Mouse (Mus musculus): ENCODE results near the gene Rtkn2. TPM values are rescaled to one million over a fixed set of nuclear protein-coding genes. Genes with fewer than 3 reads are reported as not detected.

Rtkn2 gene
- total and polyA plus RNA-seq, 3 experiments = 0.11 TPM; not detected in 2

GRCm38 (mm10) chr10:67943513-67943912 lies 35.9 kb upstream of the Rtkn2 start:
- no peaks in the 10 kb centered on the region for H3K27me3 ChIP-seq (ENCODE audit: insufficient read depth, low read length)
- ATAC-seq (ENCODE audit: extremely low read depth, insufficient number of reproducible peaks, low FRiP score, poor library complexity, severe bottlenecking) (no peak), DNase-seq (ENCODE audit: low spot score) (no peak)
- no peak overlapping the region for H3K4me3 ChIP-seq (ENCODE audit: low read depth, low read length)
- H3K9me3 ChIP-seq (replicated peaks) = peaks cover 23% of the 10 kb centered on the region
- TF ChIP-seq POLR2AphosphoS5 (IDR thresholded peaks at IDR 0.05; ENCODE audit: insufficient replicate concordance, low read depth, low read length) (no peak), GATA1 (IDR thresholded peaks at IDR 0.05; ENCODE audit: borderline replicate concordance, low read length) (no peak)
- no peaks in the 10 kb centered on the region for H3K36me3 ChIP-seq (replicated peaks)
- no peaks in the 10 kb centered on the region for H3K4me1 ChIP-seq (ENCODE audit: insufficient read depth, low read depth, low read length)

DNA sequence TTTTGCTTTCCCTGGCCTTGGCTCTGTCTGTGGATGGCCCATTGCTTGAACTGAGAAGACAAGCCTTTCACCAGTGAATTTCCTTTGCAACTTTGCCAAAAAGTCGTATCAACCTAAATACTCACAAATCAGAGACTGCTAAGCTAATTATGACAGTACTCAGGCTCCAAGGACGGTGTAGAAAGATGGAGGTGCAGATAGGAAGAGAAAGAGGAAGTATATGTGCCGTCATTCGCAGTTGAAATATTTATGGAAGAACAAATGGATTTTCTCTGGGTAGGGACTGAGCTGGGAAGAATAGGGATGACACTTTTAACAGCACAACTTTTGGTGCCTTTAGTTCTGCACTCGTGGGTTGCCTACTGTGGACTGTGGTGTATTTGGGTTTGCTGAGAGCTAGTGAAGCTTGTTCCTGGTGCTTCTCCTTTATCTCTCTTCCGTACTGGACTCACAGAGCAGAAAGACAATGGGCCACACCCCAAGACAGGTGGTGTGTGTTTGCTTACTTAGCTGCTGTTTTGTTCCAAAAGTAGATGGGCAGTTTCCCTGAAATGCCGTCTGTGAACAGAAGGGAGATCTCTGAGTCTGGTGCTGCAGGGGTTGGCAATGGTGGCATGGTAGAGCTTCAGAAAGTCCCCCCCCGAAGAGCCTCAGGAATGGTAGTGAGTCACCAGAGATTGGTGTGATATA lies 29.2 kb upstream of the Rtkn2 start:
- no peak for ATAC-seq (ENCODE audit: extremely low read depth, insufficient number of reproducible peaks, low FRiP score, poor library complexity, severe bottlenecking)
- TF ChIP-seq CTCF (IDR thresholded peaks at IDR 0.05; ENCODE audit: low read depth, low read length) (no peak), GATA2 (IDR thresholded peaks at IDR 0.05; ENCODE audit: borderline replicate concordance, low read depth, low read length) (no peak), TAL1 (conservative IDR thresholded peaks at IDR 0.05; ENCODE audit: low read depth, low read length) (no peak), POLR2AphosphoS5 (IDR thresholded peaks at IDR 0.05; ENCODE audit: insufficient replicate concordance, low read depth, low read length) (no peak), GATA1 (IDR thresholded peaks at IDR 0.05; ENCODE audit: borderline replicate concordance, low read length) (no peak)

GRCm38 (mm10) chr10:67951690-67952089 lies 27.7 kb upstream of the Rtkn2 start:
- no peak for TF ChIP-seq CTCF (IDR thresholded peaks at IDR 0.05; ENCODE audit: low read depth, low read length)
- H3K4me1 ChIP-seq (ENCODE audit: insufficient read depth, low read depth, low read length) = no peaks in the 10 kb centered on the region
- peaks cover 18% of the 10 kb centered on the region for H3K9me3 ChIP-seq (replicated peaks)
- H3K27me3 ChIP-seq (ENCODE audit: insufficient read depth, low read length) = no peaks in the 10 kb centered on the region
- no peaks in the 10 kb centered on the region for H3K36me3 ChIP-seq (replicated peaks)
- ATAC-seq (ENCODE audit: extremely low read depth, insufficient number of reproducible peaks, low FRiP score, poor library complexity, severe bottlenecking) (no peak), DNase-seq (ENCODE audit: low spot score) (no peak)
- no peak overlapping the region for H3K4me3 ChIP-seq (ENCODE audit: low read depth, low read length)

More for the DNA sequence above, 29.2 kb upstream of the Rtkn2 start:
- no peak for DNase-seq (ENCODE audit: low spot score)
- no peaks in the 10 kb centered on the region for H3K36me3 ChIP-seq (replicated peaks)
- H3K4me3 ChIP-seq (ENCODE audit: low read depth, low read length) = no peak overlapping the region
- peaks cover 18% of the 10 kb centered on the region for H3K9me3 ChIP-seq (replicated peaks)
- no peaks in the 10 kb centered on the region for H3K27me3 ChIP-seq (ENCODE audit: insufficient read depth, low read length)
- H3K4me1 ChIP-seq (ENCODE audit: insufficient read depth, low read depth, low read length) = no peaks in the 10 kb centered on the region

DNA sequence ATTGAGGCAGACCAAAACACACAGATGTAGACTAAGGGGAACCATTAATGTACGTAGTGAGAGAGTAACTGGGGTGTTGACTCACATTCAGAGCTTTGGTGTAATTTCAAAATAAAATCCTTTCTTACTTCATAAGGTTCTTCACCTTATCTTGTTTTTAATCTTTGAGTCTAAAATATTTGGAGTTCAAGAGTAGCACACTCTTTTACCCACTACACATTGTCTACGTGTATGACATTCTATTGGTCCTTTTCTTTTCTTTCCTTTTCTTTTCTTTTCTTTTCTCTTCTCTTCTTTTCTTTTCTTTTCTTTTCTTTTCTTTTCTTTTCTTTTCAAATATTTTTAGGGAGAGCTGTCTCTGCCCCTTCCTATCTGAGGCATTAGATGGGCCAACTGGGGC lies 23.4 kb upstream of the Rtkn2 start:
- DNase-seq (ENCODE audit: low spot score) (no peak), ATAC-seq (ENCODE audit: extremely low read depth, insufficient number of reproducible peaks, low FRiP score, poor library complexity, severe bottlenecking) (no peak)
- Histone ChIP-seq H3K27me3 (ENCODE audit: insufficient read depth, low read length) (no peaks in the 10 kb centered on the region), H3K4me1 (ENCODE audit: insufficient read depth, low read depth, low read length) (no peaks in the 10 kb centered on the region), H3K9me3 (replicated peaks) (peaks cover 17% of the 10 kb centered on the region), H3K36me3 (replicated peaks) (no peaks in the 10 kb centered on the region), H3K4me3 (ENCODE audit: low read depth, low read length) (no peak overlapping the region)
- TF ChIP-seq POLR2AphosphoS5 (IDR thresholded peaks at IDR 0.05; ENCODE audit: insufficient replicate concordance, low read depth, low read length) (no peak), GATA1 (IDR thresholded peaks at IDR 0.05; ENCODE audit: borderline replicate concordance, low read length) (no peak), CTCF (IDR thresholded peaks at IDR 0.05; ENCODE audit: low read depth, low read length) (no peak), GATA2 (IDR thresholded peaks at IDR 0.05; ENCODE audit: borderline replicate concordance, low read depth, low read length) (no peak), TAL1 (conservative IDR thresholded peaks at IDR 0.05; ENCODE audit: low read depth, low read length) (no peak)

DNA sequence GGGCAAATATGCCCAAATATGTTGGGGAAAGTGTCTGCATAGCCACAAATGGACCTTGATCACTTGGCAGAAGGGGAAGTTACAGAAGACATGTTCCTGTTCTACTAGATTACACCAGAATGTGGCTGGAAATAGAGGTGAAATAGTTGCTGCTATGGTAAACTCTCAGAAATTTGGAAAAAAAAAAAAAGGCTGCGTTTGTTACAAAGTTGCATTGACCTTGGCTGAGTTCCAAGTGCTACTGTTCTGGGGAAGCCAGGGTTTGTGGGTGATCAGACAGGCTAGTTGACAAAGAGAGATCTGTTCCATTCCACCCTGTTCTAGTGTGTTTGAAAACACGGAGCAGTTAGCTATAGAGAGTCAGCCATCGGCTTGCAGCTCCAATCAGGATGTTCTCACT lies 19.4 kb upstream of the Rtkn2 start:
- H3K36me3 ChIP-seq (replicated peaks) = no peaks in the 10 kb centered on the region
- no peak overlapping the region for H3K4me3 ChIP-seq (ENCODE audit: low read depth, low read length)
- peaks cover 19% of the 10 kb centered on the region for H3K9me3 ChIP-seq (replicated peaks)
- no peak for DNase-seq (ENCODE audit: low spot score)
- no peak for TF ChIP-seq CTCF (IDR thresholded peaks at IDR 0.05; ENCODE audit: low read depth, low read length)
- no peak for TF ChIP-seq TAL1 (conservative IDR thresholded peaks at IDR 0.05; ENCODE audit: low read depth, low read length)
- TF ChIP-seq GATA1 (IDR thresholded peaks at IDR 0.05; ENCODE audit: borderline replicate concordance, low read length) = no peak
- no peak for TF ChIP-seq POLR2AphosphoS5 (IDR thresholded peaks at IDR 0.05; ENCODE audit: insufficient replicate concordance, low read depth, low read length)
- no peak for TF ChIP-seq GATA2 (IDR thresholded peaks at IDR 0.05; ENCODE audit: borderline replicate concordance, low read depth, low read length)
- ATAC-seq (ENCODE audit: extremely low read depth, insufficient number of reproducible peaks, low FRiP score, poor library complexity, severe bottlenecking) = no peak
- H3K4me1 ChIP-seq (ENCODE audit: insufficient read depth, low read depth, low read length) = no peaks in the 10 kb centered on the region
- H3K27me3 ChIP-seq (ENCODE audit: insufficient read depth, low read length) = no peaks in the 10 kb centered on the region

- H3K9me3 ChIP-seq (replicated peaks) = peaks cover 25% of the 10 kb centered on the region
- DNase-seq (ENCODE audit: low spot score) = no peak
- no peak overlapping the region for H3K4me3 ChIP-seq (ENCODE audit: low read depth, low read length)
- TF ChIP-seq TAL1 (conservative IDR thresholded peaks at IDR 0.05; ENCODE audit: low read depth, low read length) (no peak), GATA1 (IDR thresholded peaks at IDR 0.05; ENCODE audit: borderline replicate concordance, low read length) (no peak)
- ATAC-seq (ENCODE audit: extremely low read depth, insufficient number of reproducible peaks, low FRiP score, poor library complexity, severe bottlenecking) = no peak
- H3K4me1 ChIP-seq (ENCODE audit: insufficient read depth, low read depth, low read length) = no peaks in the 10 kb centered on the region
- no peaks in the 10 kb centered on the region for H3K36me3 ChIP-seq (replicated peaks)
- H3K27me3 ChIP-seq (ENCODE audit: insufficient read depth, low read length) = no peaks in the 10 kb centered on the region
Measured at GRCm38 (mm10) chr10:67962496-67962895, 16.9 kb upstream of the Rtkn2 start.

GRCm38 (mm10) chr10:67964060-67964459 lies 15.3 kb upstream of the Rtkn2 start:
- TF ChIP-seq POLR2AphosphoS5 (IDR thresholded peaks at IDR 0.05; ENCODE audit: insufficient replicate concordance, low read depth, low read length) = no peak
- no peak for TF ChIP-seq TAL1 (conservative IDR thresholded peaks at IDR 0.05; ENCODE audit: low read depth, low read length)
- no peak for TF ChIP-seq CTCF (IDR thresholded peaks at IDR 0.05; ENCODE audit: low read depth, low read length)
- no peak for TF ChIP-seq GATA2 (IDR thresholded peaks at IDR 0.05; ENCODE audit: borderline replicate concordance, low read depth, low read length)
- TF ChIP-seq GATA1 (IDR thresholded peaks at IDR 0.05; ENCODE audit: borderline replicate concordance, low read length) = no peak
- Histone ChIP-seq H3K4me1 (ENCODE audit: insufficient read depth, low read depth, low read length) (no peaks in the 10 kb centered on the region), H3K4me3 (ENCODE audit: low read depth, low read length) (no peak overlapping the region), H3K9me3 (replicated peaks) (peaks cover 25% of the 10 kb centered on the region), H3K27me3 (ENCODE audit: insufficient read depth, low read length) (no peaks in the 10 kb centered on the region), H3K36me3 (replicated peaks) (no peaks in the 10 kb centered on the region)
- DNase-seq (ENCODE audit: low spot score) = no peak
- no peak for ATAC-seq (ENCODE audit: extremely low read depth, insufficient number of reproducible peaks, low FRiP score, poor library complexity, severe bottlenecking)

Data from G1E (cell line).